Mouse (Mus musculus) spleen, postnatal 14 days (tissue): ENCODE measurements around the gene Cyfip2.
"Not testable (repeated sequence)": the region's sequence is repeated elsewhere in the genome, so short reads cannot be mapped to it uniquely, and the experiment has no call there.

Experiments used
- DNase-seq, 2 experiments: peaks; one replicate each; pipeline ENCODE4 v3.0.0; 2021 to 2022; ENCODE audit warnings: low spot score in 2 of 2

Cyfip2 gene

GRCm38 (mm10) chr11:46194175-46194574, 118.5 kb downstream of the Cyfip2 start:
- no peak for DNase-seq

DNA sequence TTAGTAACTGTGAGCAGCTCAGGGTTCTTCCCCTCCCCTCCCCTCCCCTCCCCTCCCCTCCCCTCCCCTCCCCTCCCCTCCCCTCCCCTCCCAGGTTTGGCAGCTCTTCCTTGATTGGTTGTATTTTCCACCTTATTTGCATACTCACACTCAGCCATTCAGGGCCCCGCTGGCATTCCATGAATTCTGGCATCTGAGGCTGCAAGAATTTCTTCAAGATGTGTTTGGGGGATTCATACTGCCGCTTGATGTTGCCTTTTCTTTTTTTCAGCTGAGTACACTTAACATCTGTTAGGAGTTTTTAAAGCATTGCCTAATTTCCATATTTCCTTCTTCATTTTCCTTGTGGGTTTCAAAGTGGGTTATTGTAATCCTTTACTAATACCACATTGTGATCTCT, 124.4 kb downstream of the Cyfip2 start:
- no peak for DNase-seq

- DNase-seq, result no peak
Measured at GRCm38 (mm10) chr11:46185486-46185885, 127.2 kb downstream of the Cyfip2 start.

- no peak for DNase-seq
Measured at GRCm38 (mm10) chr11:46184946-46185345, 127.7 kb downstream of the Cyfip2 start.

- not testable (repeated sequence) for DNase-seq
Measured at GRCm38 (mm10) chr11:46182031-46182430, 130.6 kb downstream of the Cyfip2 start.

GRCm38 (mm10) chr11:46177246-46178043, 135.2 kb downstream of the Cyfip2 start:
- no peak for DNase-seq

DNA sequence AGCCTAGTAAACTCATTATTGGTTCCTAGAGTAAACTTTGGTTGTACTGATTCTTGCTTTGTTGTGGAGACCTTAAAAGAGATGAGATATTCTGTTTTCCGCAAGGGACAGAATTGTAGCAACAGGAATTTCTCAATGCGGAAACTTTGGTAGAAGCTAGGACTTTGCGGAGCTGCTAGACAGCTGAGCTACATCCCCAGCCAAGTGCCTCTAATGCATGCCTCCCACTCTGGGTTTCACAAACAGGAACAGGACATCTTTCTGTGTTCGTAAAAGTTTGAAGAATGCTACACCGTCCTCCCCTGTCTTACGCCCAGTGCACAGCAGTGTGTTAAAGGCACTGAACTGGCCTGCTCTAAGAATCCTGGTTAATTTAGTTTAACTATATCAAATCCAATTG, 136.5 kb downstream of the Cyfip2 start:
- DNase-seq, result no peak

GRCm38 (mm10) chr11:46172128-46172527, 140.5 kb downstream of the Cyfip2 start:
- no peak for DNase-seq

GRCm38 (mm10) chr11:46169908-46170307, 142.8 kb downstream of the Cyfip2 start:
- DNase-seq, result no peak

GRCm38 (mm10) chr11:46168506-46168905, 144.2 kb downstream of the Cyfip2 start:
- DNase-seq, result no peak

GRCm38 (mm10) chr11:46165866-46166585, 146.6 kb downstream of the Cyfip2 start, which contains the start of gene Nipal4:
TSS of gene Nipal4 (minus strand) at chr11:46166508.
- DNase-seq, result no peak

- DNase-seq, result no peak
Measured at GRCm38 (mm10) chr11:46157462-46157861, 155.2 kb downstream of the Cyfip2 start.

GRCm38 (mm10) chr11:46156945-46157344, 155.7 kb downstream of the Cyfip2 start:
- DNase-seq, result no peak

- DNase-seq, result no peak
Measured at GRCm38 (mm10) chr11:46146619-46147018, 166.0 kb downstream of the Cyfip2 start.

DNA sequence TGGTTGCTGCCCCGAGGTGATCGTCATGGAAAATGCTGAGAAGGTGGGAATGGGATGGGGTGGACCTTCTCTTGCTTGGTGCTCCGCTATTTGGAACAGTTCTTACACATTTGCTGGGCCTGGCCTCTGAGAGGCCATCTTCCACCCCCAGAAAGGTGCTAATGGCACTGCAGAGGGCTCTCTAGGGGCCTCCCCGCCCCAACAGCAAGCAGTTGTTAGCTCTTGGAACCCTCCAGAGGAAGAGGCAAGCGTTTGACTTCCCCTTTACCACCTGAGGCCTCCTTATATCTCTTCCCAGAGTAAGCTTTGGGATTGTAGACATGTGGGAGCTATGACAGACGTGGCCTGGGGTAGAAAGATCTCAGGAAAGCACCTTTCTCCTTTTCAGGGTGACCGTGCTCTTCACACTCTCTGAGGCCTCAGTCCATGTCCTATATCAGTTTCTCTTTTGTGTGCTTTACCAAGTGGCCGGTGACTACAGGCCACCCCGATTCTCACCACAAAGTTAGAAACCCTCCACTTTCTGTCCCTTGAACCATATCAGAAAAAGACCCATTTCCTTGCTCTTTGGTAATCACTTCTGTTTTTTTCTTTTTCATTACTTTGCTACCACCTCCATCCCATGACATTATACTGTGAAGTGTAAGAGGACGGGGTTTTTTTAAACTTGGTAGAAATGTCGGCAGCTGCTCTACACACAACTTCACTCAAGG, 167.3 kb downstream of the Cyfip2 start:
- DNase-seq, result peak in 1 of 2 experiments; percentile 22
